Mouse (Mus musculus): ENCODE measurements around the gene Tph1. TPM values are rescaled to one million over a fixed set of nuclear protein-coding genes. Genes with fewer than 3 reads are reported as not detected.

The Tph1 gene
- polyA plus RNA-seq, 1 experiment from 2014 or later: not detected

DNA sequence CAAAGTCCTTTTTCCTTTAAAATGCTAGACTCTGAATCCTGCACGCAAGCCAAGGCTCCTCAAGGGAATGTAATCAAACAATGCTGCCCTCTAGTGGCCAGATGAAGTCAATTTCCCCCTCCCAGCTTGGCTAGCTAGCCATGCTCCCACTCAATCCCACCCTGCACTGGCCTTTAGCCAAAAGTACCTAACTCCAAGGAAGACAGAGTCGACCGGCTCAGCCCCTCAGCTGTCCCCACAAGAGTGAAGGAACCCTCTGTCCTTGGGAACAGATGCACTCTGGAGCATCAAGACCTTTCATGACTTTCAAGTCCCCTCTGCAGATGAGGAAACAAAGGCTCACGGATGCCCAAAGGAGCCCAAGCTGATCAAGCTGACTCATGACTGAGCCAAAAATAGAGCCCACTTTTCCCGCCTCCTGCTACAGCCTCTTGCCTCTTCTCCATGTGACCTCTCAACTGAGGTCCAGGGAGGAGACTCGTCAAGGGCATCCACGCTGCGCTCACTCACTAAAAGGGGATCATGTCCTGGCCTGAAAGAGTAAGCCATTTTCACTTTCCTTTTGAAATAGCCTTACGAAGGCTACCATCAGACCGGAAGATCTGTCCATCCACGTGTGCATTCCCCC is 64.8 kb downstream of the Tph1 start:
- 64% methylated on average over 11 of the region's 11 CpGs for WGBS
- Histone ChIP-seq H3K4me3 (no peak overlapping the region), H3K27ac (no peak overlapping the region)

GRCm38 (mm10) chr7:46607031-46607426 is 65.3 kb downstream of the Tph1 start:
- no peak for DNase-seq (ENCODE audit: extremely low spot score, low spot score)
- no peak overlapping the region for H3K4me3 ChIP-seq
- H3K27me3 ChIP-seq (ENCODE audit: poor library complexity, severe bottlenecking): no peaks in the 10 kb centered on the region
- 69% methylated on average over 8 of the region's 8 CpGs for WGBS
- H3K4me1 ChIP-seq: peaks cover 11% of the 10 kb centered on the region
- 0 out of 2 replicates have a peak, but pooled peaks cover 2% of the 10 kb centered on the region for H3K36me3 ChIP-seq (replicated peaks)
- no peaks in the 10 kb centered on the region for H3K9me3 ChIP-seq
- no peak overlapping the region for H3K27ac ChIP-seq

More for the DNA sequence above, 64.8 kb downstream of the Tph1 start:
- Histone ChIP-seq H3K9me3 (no peaks in the 10 kb centered on the region), H3K36me3 (replicated peaks) (peaks cover 7% of the 10 kb centered on the region; the same call in 1 of the 2 replicates), H3K27me3 (ENCODE audit: poor library complexity, severe bottlenecking) (no peaks in the 10 kb centered on the region), H3K4me1 (peaks cover 6% of the 10 kb centered on the region)
- peak; percentile 50 for DNase-seq (ENCODE audit: extremely low spot score, low spot score)

DNA sequence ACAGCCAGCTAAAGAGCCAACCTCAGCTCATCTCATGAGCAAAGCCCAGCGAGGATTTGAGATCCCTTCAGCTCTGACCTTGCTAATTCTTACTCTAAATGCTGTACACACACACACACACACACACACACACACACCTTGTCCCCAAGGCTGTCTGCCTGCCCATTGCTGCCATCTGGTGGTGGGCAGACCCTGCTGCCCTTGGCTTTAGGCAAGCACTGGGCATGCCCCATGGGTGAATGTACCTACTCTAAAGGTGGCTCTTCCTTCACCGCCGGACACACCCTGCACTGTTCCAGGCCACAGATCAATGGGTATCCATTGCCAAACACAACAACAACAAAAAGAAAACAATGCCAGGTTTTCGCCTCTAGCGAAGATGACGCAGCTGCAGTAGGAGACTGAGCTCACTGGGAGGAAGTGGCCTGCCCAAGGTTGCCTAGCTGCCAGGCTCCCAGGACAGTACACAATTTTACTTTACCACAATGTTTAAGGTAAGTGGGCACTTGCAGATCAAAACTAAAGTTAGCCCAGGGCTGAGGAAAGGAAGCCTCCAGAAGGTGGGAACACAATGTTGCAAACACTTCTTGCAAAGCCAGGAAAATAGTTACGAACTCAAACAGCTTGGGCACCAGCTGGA is 65.8 kb downstream of the Tph1 start:
- Histone ChIP-seq H3K9me3 (no peaks in the 10 kb centered on the region), H3K27ac (no peak overlapping the region), H3K27me3 (ENCODE audit: poor library complexity, severe bottlenecking) (no peaks in the 10 kb centered on the region), H3K4me3 (no peak overlapping the region), H3K36me3 (replicated peaks) (0 out of 2 replicates have a peak, but pooled peaks cover 2% of the 10 kb centered on the region), H3K4me1 (peaks cover 16% of the 10 kb centered on the region)
- peak; percentile 65 for DNase-seq (ENCODE audit: extremely low spot score, low spot score)
- 81% methylated on average over 7 of the region's 7 CpGs for WGBS

DNA sequence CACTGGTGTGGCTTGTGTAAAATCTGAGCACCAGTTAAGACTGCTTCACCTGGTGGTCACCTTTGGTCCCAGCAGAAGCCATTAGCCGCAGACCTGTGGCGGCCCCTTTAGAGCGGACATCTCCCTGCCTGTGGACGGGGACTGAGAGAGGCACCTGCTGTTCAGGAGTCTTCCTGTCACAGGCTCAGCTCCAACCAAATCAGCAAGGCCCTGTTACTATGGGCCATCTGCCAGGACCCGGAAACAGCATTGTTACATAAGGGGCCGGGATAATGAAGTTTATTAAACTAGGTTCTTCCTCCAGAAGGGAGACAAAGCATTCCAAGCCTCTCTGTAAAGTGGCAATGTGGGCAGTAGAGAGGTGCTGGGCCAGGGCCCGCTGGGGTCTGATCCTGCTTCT is 69.3 kb downstream of the Tph1 start:
- 91% methylated on average over 7 of the region's 7 CpGs for WGBS
- Histone ChIP-seq H3K4me1 (peaks cover 27% of the 10 kb centered on the region), H3K9me3 (no peaks in the 10 kb centered on the region), H3K36me3 (replicated peaks) (0 out of 2 replicates have a peak, but pooled peaks cover 5% of the 10 kb centered on the region), H3K4me3 (no peak overlapping the region), H3K27ac (peak overlapping the region; percentile 67), H3K27me3 (ENCODE audit: poor library complexity, severe bottlenecking) (no peaks in the 10 kb centered on the region)
- DNase-seq (ENCODE audit: extremely low spot score, low spot score): no peak

DNA sequence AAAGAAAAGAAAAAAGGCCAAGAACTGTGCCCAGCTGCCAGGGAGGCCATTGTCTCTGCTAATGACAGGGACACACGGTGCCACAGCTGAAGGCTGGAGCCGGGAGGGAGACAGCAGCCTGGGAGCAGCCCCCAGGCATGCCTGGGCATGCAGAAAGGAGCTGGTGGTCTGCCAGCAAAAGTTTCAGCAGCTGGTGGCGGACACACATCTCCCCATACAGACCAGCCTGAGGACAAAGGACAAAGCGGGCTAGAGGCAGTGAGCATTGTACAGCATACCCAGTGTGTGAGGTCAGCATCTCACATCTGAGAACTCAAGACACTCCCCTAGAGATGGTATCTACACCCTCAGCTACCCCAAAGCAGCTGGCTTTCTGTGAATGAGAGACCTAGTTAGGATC is 70.3 kb downstream of the Tph1 start:
- Histone ChIP-seq H3K27ac (peak overlapping the region; percentile 67), H3K4me3 (no peak overlapping the region), H3K4me1 (peaks cover 27% of the 10 kb centered on the region), H3K36me3 (replicated peaks) (0 out of 2 replicates have a peak, but pooled peaks cover 5% of the 10 kb centered on the region), H3K27me3 (ENCODE audit: poor library complexity, severe bottlenecking) (no peaks in the 10 kb centered on the region), H3K9me3 (no peaks in the 10 kb centered on the region)
- DNase-seq (ENCODE audit: extremely low spot score, low spot score): no peak
- 71% methylated on average over 4 of the region's 4 CpGs for WGBS

GRCm38 (mm10) chr7:46601097-46601496 is 71.2 kb downstream of the Tph1 start:
- Histone ChIP-seq H3K36me3 (replicated peaks) (0 out of 2 replicates have a peak, but pooled peaks cover 5% of the 10 kb centered on the region), H3K27ac (peak overlapping the region; percentile 67)
- 60% methylated on average over 5 of the region's 5 CpGs for WGBS

GRCm38 (mm10) chr7:46597006-46597405 is 75.3 kb downstream of the Tph1 start:
- no peak overlapping the region for H3K4me3 ChIP-seq
- H3K4me1 ChIP-seq: peaks cover 16% of the 10 kb centered on the region
- H3K36me3 ChIP-seq (replicated peaks): 0 out of 2 replicates have a peak, but pooled peaks cover 3% of the 10 kb centered on the region
- H3K27me3 ChIP-seq (ENCODE audit: poor library complexity, severe bottlenecking): no peaks in the 10 kb centered on the region
- H3K27ac ChIP-seq: no peak overlapping the region
- H3K9me3 ChIP-seq: no peaks in the 10 kb centered on the region
- DNase-seq (ENCODE audit: extremely low spot score, low spot score): no peak
- WGBS: 87% methylated on average over 2 of the region's 2 CpGs

More at GRCm38 (mm10) chr7:46601097-46601496, 71.2 kb downstream of the Tph1 start:
- Histone ChIP-seq H3K27me3 (ENCODE audit: poor library complexity, severe bottlenecking) (no peaks in the 10 kb centered on the region), H3K4me3 (no peak overlapping the region), H3K4me1 (peaks cover 27% of the 10 kb centered on the region), H3K9me3 (no peaks in the 10 kb centered on the region)
- no peak for DNase-seq (ENCODE audit: extremely low spot score, low spot score)

Other genes with a start within 250 kb of the Tph1 start
- 15.6 and 16.7 TPM in 2 replicates for gene Sergef, start 32.7 kb downstream of the Tph1 start, polyA plus RNA-seq (2016; fragmentation: Nextera tagmentation; extraction: Ambion mirVana)
- gene Saal1, start 38.1 kb upstream of the Tph1 start, polyA plus RNA-seq (2016; fragmentation: Nextera tagmentation; extraction: Ambion mirVana): 45.4 and 47.6 TPM in 2 replicates
- gene Saa3, start 43.2 kb upstream of the Tph1 start, polyA plus RNA-seq (2016; fragmentation: Nextera tagmentation; extraction: Ambion mirVana): 0.06 and 0.24 TPM in 2 replicates
- not detected in 2 replicates for gene Saa4, start 60.1 kb upstream of the Tph1 start, polyA plus RNA-seq (2016; fragmentation: Nextera tagmentation; extraction: Ambion mirVana)
- 0.33 and 0.48 TPM in 2 replicates for gene Saa1, start 70.4 kb upstream of the Tph1 start, polyA plus RNA-seq (2016; fragmentation: Nextera tagmentation; extraction: Ambion mirVana)
- gene Saa2, start 79.3 kb upstream of the Tph1 start, polyA plus RNA-seq (2016; fragmentation: Nextera tagmentation; extraction: Ambion mirVana): 0.35 TPM in 1 of 2 replicates, not detected in the other
- gene Hps5, start 123.5 kb upstream of the Tph1 start, polyA plus RNA-seq (2016; fragmentation: Nextera tagmentation; extraction: Ambion mirVana): 16.2 and 18.7 TPM in 2 replicates
- 51.2 and 54.1 TPM in 2 replicates for gene Gtf2h1, start 123.6 kb upstream of the Tph1 start, polyA plus RNA-seq (2016; fragmentation: Nextera tagmentation; extraction: Ambion mirVana)
- 3,398 and 3,630 TPM in 2 replicates for gene Ldha, start 168.9 kb upstream of the Tph1 start, polyA plus RNA-seq (2016; fragmentation: Nextera tagmentation; extraction: Ambion mirVana)
- 0.17 TPM in 1 of 2 replicates, not detected in the other for gene Ldhc, start 188.7 kb upstream of the Tph1 start, polyA plus RNA-seq (2016; fragmentation: Nextera tagmentation; extraction: Ambion mirVana)
- 259 and 274 TPM in 2 replicates for gene Tsg101, start 247.4 kb upstream of the Tph1 start, polyA plus RNA-seq (2016; fragmentation: Nextera tagmentation; extraction: Ambion mirVana)

Data from forebrain, embryonic 10.5 days (tissue).